Mouse (Mus musculus): Measurements from ENCODE around the gene Slc6a11. TPM values are rescaled to one million over a fixed set of nuclear protein-coding genes. Genes with fewer than 3 reads are reported as not detected.

Gene Slc6a11
- total RNA-seq, 1 experiment from 2014 or later: 0.07 TPM

DNA sequence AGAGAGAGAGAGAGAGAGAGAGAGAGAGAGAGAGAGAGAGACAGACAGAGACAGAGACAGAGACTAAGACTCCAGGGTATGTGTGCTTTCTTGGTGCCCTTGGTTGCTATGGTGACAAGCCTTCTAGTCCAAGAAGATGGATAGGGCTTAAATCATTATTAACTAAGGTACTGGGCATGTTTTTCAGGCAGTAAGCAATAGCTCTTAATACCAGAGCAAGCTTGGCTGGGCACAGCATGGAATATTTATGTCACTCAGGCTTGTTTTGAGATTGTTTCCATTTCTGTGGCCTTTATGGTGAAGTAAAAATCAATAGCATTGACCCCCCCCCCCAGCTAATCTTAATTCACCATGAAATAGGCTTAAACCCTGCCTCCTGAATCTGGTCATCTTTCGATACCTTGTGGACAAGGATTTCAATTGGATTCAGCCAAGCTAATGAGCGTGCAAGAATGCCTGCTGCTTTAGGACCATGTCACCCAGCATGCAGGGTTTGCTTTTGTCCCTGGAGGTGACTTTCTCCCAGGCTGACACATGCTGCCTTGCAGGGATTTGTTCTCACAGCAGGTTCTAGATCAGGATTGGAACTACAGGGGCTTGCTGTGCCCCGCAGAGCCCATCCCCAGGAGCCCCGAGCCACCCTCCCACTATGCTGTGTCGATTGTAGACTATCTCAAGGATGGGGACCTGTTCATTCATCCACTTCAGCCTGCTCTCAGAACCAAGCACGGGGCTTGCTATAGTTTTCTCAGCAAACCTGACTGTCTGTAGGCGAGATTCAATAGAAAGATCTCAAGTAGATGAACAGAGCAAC is 51.5 kb downstream of the Slc6a11 start:
- DNase-seq: no peak

DNA sequence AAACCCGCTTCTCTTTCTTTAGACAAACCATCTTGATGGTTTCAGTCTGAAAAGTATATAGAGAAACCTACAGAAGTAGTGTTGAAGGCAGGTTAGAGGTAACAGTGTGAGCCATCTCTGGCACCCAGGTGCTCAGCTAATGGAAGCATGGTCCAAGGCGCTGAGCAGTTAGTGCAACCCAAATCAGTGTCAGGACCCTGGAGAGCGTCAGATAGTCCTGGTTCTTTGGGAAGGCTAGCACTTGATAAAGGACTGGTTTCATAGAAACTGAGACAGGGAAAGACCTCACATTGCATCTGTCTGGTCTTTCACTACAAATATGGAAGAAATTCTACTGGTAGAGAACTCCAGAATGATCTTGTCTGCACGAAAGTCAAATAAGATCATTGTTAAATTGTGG is 56.1 kb downstream of the Slc6a11 start:
- peak; percentile 28 for DNase-seq

DNA sequence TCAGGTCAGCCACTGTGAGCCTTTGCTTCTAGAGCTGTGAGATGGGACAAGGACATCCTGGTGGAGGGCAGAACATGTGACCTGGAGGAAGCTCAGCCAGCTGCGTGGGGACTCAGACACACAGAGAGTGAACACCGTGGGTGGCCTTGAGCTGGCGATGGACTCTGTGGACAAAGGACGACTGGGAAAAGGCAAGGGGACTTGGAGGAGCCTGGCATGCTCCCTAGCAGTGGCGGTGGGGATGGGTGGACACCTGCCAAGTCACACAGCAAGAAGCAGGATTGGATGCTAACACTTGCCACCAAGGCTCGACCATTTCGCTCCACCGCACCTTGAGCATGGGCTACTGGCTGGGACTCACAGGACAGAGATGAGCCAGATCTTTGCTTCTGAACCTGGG is 57.8 kb downstream of the Slc6a11 start:
- DNase-seq: no peak

DNA sequence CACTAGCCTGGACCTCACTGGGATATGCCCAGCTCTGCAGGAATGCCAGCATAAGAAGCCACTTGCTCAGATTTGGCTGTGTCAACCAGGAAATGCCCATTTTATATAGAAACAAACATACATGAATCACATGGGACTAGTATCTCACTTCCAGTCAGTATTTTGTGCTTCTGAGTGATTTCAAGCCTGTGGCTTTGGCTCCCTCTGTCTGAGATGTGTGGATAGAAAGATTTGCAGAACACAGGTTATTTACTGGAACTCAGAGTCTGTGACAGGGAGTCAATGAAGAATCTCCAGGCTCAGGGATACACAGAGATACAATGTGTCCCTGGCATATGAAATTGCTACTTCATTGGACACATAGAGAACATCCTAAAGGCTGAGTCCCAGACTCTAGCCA is 65.0 kb downstream of the Slc6a11 start:
- DNase-seq: no peak

DNA sequence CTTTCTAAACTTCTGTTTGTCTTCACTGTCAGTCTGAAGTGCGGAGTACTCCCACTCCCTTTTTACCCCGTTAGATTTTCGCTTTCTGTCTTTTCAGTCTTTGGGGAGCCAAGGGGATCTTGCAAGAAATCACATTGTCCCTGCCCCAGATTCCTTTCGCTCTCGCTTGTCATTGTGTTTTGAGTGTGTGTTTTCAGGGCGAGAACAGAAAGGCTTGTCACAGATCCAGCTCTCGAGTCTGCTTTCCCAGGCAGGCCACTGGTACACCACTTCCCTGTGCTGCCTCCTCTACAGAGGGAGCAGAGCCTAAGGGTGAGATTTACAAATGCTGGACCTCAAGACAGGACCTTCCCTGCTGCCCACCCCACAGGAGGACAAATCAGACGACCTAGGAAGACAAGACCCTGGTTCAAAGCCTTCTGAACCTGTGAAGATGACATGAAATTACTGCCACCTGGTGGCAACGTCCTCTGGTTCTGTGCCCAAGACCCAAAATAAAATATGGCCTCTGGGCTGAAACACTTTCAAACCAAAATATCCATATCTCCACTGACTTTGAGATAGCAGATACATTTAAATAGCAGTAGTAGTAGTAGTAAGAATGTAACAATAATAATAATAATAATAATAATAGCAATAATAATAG is 68.3 kb downstream of the Slc6a11 start:
- DNase-seq: no peak

DNA sequence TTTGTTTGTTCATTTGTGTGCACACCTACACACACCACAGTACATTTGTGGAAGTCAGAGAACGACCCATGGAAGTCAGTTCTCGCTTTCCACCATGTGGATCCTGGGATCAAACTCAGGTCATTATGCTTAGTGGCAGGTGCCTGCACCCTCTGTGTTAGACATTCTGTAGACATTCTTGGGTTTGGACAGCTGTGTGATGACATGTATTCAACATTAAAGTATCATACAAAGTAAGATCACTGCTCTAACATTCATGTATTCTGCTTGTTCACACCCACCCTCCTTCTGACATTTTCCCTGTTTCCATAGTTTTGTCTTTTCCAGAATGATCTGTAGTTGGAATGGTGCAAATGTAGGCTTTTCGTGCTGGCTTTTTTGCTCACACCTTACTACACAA is 73.5 kb downstream of the Slc6a11 start:
- no peak for DNase-seq

DNA sequence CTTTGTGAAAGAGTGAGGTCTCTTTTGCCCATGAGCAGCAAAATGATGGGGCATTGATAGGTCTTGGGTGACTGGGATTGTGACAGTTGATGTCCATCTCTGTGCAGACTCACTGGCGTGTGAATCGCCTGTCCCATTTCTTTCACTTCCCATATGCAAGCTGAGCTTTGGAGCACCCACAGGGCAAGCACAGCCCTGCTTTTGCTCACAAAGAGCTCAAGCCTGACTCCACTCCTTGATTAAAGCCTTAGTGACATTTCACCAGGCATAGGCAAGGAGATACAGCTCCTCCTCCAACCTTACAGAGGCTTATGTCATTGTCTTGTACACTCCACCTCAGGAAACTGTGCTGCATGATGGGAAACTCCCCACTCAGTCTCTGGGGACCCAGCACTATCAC is 77.3 kb downstream of the Slc6a11 start:
- DNase-seq: no peak

DNA sequence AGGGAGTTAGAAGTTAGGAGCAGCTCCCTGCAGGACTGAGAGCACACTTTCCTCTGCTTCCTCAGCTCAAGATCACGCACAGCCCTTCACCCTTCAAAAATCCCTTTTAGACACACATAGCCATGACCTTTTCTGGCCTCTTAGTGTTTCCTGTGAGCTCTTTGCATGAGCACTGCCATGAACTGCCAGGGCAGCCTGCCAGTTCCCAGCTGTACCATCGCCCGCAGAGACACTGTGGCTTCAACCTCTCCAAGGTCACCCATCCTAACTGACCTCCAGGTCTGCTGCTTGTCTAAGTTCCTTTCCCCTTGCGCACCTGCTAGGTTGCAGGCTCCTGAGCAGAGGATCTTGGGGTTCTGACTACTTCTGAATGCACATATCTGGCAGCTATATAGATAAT is 83.4 kb downstream of the Slc6a11 start:
- DNase-seq: peak; percentile 12

DNA sequence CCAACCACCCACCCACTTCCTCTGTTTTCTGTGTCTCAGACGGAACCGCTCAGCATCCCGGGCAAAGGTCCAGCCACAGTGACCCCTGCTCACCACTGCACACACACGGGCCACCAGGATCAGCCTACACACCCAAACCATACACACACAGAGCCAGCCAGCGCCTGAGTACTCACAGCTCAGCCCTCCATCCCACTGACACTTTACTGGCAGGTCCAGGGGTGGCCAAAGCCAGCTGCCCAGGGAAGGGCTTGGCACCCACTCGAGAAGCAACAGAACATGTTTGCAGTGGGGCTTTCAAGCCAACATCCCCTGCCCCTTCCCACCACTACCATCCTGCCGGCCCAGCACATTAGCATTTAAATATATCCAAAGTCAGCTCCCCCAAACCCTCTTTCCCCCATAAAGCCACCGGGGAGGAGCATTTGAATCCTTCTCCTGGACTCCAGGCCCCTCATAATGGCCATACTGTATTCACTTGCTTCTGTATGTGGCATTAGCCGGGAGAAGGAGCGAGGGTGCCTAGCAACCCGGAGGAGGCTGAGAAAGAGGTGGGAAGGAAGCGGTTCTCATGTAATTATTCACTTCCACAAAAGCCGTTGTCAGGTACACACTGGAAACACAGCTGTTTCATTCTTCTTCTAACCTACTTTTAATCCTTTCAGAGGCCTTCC is 85.8 kb downstream of the Slc6a11 start:
- no peak for DNase-seq

DNA sequence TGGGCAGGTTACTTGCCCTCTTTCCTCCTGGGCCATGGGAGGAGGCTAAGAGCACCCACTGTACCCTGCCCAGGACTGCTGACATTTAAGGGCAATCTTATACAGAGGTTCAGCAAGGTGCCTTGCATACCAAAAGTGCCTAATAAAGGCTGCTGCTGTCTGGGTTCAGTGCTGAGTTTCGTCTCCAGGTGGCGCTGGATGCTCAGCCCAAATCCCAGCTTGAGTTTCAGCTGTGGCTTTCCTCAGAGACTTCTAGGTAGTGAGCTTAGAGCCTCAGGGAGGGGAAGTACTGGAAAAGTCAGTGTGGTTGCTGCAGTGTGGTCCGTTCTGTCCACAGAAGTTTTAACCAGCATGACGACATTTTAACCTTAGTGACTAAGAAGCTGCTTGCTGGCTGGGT is 93.4 kb downstream of the Slc6a11 start:
- peak; percentile 16 for DNase-seq

DNA sequence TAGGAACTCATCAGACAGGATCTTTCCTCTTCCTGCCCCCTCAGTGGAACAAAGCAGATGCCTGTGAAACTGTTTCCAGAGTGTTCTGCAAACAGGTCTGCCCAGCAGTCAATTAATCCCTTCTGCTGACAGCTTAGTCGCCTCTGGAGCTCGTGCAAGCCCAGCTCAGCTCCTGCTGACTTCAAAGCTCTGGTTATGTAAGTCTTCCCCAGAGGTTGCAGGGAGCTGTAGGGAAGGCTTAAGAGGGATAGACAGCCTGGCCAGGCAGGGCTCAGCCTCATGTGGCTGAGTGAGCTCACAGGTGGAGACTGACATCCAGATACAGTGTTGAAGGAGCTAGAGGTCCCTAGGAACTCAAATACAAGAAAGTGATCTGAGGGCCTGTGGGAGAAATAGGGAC is 96.3 kb downstream of the Slc6a11 start:
- DNase-seq: no peak

DNA sequence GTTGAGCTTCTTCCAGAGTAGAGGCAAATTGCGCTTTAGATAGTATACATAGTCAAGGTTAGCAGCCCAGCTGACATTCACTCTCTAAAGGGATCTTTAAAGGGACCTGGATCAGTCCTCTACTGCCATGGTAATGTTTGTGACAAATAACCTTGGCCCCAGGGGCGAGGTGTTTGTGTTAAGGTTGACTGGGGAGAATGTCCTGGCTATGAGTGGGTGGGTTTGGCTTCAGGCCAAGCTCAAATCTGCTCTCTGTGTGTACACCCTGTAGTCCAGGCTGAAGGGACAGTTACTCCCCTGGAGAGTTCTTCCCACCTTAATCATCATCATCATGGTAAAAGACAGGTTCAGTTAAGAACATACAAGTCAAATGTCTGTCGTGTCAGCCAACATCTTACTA is 97.2 kb downstream of the Slc6a11 start:
- DNase-seq: no peak

DNA sequence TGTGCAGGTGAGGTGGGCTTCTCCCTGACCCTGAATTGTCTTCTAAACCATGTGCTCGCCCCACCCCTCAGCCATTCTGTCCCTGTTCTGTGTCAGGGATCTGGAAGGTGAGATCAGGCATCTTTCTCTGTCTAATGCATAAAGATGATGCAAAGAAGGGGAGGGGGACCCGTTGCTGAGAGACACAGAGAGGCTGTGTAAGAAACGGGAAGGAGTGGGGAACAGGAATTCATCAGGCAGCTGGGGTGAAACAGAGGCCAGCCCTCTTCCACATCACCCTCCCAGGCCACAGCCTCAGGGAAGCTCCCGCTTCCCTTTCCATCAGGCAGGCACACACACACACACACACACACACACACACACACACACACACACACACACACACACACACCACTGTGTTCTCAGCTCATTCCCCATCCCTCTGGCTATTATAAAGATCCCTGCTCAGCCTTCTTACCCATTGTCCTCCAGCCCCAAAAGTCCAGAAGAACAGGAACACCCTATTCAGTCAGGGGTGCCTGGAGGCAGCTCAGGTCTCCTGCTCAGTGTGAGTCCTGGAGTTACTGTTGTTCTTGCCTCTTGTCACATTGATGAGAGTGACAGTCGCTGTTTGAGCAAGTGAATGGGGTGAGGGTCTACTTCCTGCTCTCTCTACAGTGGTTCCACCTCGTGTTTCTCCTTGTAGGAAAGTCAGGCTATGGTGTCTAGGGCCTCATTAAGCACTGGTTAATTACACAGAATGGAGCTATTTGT is 108.0 kb downstream of the Slc6a11 start:
- DNase-seq: no peak

DNA sequence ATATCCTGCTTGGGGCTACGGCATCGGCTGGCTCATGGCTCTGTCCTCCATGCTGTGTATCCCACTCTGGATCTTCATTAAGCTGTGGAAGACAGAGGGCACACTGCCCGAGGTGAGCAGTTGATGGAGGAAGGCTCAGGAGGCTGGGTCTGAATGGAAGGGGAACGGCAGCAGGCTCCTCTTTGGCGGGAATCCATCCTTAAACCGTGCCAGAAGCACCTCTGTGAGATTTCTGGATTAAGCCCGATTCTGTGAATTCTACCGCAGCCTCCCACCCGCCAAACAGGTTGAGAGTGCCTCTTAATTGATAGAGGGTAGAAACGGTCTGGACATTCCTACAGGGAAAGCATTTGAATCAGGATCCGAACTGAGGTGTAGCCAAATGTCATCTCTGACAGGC is 114.6 kb downstream of the Slc6a11 start:
- no peak for DNase-seq

DNA sequence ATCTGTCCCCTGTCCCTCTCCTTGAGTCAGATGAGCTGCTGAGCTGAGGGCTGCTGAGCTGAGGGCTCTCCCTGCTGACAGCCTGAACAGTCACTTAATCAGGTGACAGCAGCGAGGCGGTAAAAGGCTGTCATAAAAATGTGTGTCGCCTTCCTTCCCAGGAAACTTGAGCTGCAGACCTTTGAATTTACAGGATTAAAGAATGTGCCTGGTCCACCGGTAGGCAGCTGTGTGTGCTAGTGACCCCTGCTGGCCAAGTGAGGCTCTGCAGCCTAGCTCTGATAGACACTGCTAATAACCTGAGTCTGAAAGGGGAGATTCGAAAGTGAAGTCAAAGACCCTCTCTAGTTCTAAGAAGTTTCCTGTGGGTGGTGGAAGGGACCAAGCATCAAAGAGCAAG is 119.3 kb downstream of the Slc6a11 start:
- DNase-seq: peak; percentile 78

DNA sequence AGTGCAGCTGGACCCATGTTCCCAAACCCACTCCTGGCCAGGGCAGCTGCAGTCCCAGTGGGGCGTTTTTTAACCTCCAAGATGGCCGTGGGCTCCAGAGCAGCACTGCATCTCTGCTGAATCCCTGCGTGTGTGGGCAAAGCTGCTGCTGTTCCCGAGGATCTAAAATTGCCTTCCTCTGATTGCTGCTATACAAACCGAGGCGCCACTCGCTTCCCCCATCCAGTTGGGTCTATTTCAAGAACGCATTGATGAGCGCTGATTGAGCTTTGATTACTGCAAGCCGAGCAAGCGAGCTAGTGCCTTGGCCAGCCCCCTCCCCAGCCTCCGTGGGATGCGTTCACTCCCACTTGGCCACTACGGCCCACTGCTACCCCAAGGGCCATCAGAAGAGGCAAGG is 123.9 kb downstream of the Slc6a11 start:
- DNase-seq: no peak

DNA sequence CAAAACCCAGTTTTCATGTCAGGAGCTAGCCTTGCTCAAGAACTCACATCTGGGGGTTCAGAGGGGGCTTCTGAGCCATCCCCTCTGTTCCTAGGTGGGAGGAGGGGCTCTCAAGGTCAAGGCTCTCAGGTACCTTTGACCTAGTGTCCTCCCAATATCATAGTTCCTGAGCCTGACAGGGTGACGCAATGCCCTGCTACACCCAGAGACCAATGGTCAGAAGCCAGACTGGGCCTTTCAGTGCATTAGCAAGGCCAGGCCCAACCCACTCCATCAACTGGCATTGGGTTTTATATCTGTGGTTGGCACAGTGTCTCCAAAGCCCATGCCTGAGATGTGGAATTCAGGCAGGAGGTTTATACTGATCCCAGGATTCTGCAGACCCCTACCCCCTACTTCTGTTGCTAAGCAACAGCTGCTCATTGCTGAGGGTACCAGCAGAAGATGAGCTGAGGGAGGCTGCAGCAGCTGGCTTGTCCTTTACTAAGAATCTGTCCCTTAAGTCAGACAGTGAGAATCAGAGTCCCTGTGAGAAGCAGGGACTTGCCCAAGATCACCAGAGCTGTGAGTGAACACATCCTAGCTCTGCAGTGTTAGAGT is 126.8 kb downstream of the Slc6a11 start:
- no peak for DNase-seq

DNA sequence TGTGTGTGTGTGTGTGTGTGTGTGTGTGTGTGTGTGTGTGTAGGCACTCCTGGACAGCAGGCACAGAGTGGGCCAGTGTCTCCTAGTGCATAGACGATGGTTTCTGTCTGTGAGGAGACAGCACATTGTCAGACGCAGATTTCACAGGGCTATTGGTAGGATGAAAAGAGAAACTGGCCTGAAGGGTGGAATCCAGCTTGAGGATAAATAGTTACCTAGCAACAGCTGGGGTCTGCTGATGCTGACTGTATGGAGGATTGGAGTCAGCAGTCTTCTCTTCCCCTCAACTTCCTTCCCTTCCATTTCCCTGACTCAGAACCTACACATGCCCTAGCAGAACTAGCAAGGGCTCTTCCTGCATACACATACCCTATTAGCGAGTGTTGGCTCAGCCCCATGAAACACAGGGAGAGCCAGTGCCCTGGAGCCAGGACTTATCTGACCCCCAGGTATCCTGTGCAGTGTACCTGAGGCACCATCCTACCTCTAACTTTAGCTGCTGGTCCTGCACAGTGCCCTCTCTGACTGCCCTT is 127.7 kb downstream of the Slc6a11 start:
- no peak for DNase-seq

DNA sequence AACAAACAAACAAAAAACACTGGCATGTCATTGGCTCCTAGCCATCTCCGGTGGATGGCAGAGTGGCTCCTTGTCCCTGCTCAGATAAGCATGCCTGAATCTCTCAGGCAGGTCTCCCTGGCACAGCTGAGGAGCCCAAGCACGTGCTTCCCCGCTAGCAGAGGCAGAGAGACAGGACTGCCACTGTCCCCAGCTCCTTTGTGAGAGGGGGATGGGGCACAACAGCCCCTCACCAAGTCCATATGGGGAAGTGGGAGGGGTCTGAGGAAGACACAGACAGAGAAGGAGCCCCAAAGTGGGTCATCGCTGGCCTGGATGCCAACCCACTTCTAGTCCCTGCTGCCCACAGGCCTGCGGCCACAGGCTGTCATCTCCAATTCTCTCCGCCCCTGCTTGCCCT is 130.6 kb downstream of the Slc6a11 start:
- DNase-seq: no peak

DNA sequence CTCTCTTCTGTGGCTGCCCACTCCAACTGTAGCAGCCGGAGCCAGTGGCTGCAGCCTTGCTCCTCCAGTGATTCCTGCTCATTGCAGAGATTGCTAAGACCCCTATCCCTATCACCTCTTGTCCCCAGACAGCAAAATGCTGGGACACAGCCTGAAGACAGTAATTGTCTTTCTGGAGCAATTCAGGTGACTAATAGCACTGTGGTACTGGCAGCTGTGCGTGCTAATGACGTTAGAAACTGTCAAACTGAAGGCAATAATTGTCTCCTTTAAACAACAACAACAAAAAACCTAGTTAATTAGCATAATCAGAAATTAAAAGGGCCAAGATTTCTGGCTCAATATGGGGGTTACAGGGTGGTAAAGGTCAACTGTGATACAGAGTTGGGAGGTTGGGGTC is 133.0 kb downstream of the Slc6a11 start:
- DNase-seq: no peak

DNA sequence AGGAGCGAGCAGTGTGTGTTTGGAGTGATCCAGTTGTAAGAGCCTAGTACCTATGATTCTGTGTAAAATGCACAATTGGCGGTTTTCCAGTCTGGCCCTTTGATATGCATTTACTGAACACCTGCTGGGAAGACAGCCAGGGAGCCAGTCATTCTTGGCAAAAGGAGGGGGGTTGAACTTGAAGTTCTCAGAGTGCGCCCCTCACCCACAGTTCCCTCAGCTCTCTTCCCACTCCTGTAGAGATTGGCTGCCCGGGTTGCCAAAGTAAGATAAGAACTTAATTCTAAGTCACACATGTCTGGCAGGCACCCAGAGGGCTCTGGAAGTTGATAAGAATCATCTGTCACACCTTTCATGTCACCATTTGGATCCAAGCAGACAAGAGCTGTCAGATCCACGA is 133.4 kb downstream of the Slc6a11 start:
- no peak for DNase-seq

DNA sequence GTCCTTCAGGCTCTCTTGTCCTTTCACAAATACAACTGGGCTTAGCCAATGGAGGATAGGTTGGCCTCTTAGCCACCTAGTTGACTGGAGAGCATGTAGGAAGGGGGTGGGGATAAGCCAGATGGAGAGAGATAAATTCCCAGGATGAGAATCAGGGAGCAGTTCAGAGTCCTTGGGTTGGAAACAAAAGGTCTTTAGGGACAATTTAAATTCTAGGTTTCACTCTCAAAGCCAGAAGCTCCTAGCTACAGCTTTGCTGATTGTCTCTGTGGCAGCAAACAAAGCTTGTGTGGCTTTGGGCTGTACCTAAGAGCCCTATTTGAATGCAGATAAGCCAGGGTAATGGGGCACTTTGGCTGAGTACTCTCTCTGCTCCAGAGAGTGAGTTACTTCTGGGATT is 135.2 kb downstream of the Slc6a11 start:
- no peak for DNase-seq
